Mouse (Mus musculus) heart, adult 9 months (tissue): ENCODE data around the gene Gm2832.
"Not testable (repeated sequence)": the region's sequence is repeated elsewhere in the genome, so short reads cannot be mapped to it uniquely, and the experiment has no call there.

Source experiments
- DNase-seq, 2 experiments: peaks; one replicate each; pipeline ENCODE4 v3.0.0; 2022; ENCODE audit warnings: low spot score in 2 of 2

Gene Gm2832

GRCm38 (mm10) chr14:41278505-41278904, at the start of gene Gm2832:
Gene Gm2832 (plus strand): TSS chr14:41278805.
- not testable (repeated sequence) for DNase-seq

GRCm38 (mm10) chr14:41263296-41263695, 15.3 kb upstream of the Gm2832 start:
- DNase-seq, result not testable (repeated sequence)

- not testable (repeated sequence) for DNase-seq
These were observed 14.5 kb upstream of the Gm2832 start for GRCm38 (mm10) chr14:41263853-41264755.

- not testable (repeated sequence) for DNase-seq
These were observed 13.6 kb upstream of the Gm2832 start for GRCm38 (mm10) chr14:41264756-41265566.

- not testable (repeated sequence) for DNase-seq
These were observed 7.4 kb downstream of the Gm2832 start for GRCm38 (mm10) chr14:41285965-41286364.
